Mouse (Mus musculus): ENCODE measurements at regions not wholly inside any gene's neighbourhood (a gene's known extent, or its start where the extent isn't known, plus 50 kb on each side); places are given as distances from the start of the nearest gene placed in this dataset.
"Not testable (repeated sequence)": the region's sequence is repeated elsewhere in the genome, so short reads cannot be mapped to it uniquely, and the experiment has no call there.

- ATAC-seq (replicated peaks; ENCODE audit: insufficient number of reproducible peaks, low FRiP score, low TSS enrichment, low read depth) (no peak), DNase-seq (ENCODE audit: low spot score) (no peak)
- H3K9ac ChIP-seq (replicated peaks; ENCODE audit: low read length): no peak overlapping the region
- H3K9me3 ChIP-seq (replicated peaks; ENCODE audit: control insufficient read depth, low read length): no peaks in the 10 kb centered on the region
- no peaks in the 10 kb centered on the region for H3K4me1 ChIP-seq (ENCODE audit: control insufficient read depth, insufficient read depth, low read length)
- H3K4me2 ChIP-seq (ENCODE audit: low read depth, low read length): no peak overlapping the region
- H3K4me3 ChIP-seq (ENCODE audit: low read depth, low read length): no peak overlapping the region
- H3K27me3 ChIP-seq (ENCODE audit: control insufficient read depth, insufficient read depth, low read length): no peaks in the 10 kb centered on the region
- WGBS: 83% methylated on average over 2 of the region's 2 CpGs
- H3K27ac ChIP-seq (replicated peaks; ENCODE audit: low read depth, low read length): no peak overlapping the region
- H3K36me3 ChIP-seq (replicated peaks; ENCODE audit: control insufficient read depth, insufficient read depth, low read depth, low read length): no peaks in the 10 kb centered on the region
Measured at GRCm38 (mm10) chr16:22327386-22327785, 61.6 kb upstream of the Tra2b start.

DNA sequence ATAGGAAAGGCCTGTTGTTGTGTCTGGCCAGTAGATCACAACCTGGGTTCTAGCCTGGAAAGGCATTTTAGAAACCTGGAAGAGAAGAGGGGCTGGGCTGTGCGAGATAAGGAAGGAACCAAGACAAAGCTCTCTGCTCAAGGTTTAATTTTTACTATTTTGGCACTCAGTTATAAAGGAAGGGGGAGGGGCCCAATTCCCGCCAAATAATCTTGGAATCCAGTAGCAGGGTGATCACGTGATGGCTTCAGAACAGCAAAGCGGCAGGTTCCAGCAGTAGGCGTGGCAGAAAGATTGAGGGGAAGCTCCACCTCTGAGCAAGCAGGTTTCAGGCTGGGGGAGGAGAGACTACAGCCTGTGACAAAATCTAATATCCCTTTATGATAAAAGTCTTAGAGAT is 59.4 kb upstream of the Tra2b start:
- H3K36me3 ChIP-seq (replicated peaks; ENCODE audit: control insufficient read depth, insufficient read depth, low read depth, low read length); H3K4me2 ChIP-seq (ENCODE audit: low read depth, low read length); H3K9ac ChIP-seq (replicated peaks; ENCODE audit: low read length); H3K27me3 ChIP-seq (ENCODE audit: control insufficient read depth, insufficient read depth, low read length); H3K9me3 ChIP-seq (replicated peaks; ENCODE audit: control insufficient read depth, low read length); H3K4me3 ChIP-seq (ENCODE audit: low read depth, low read length); H3K4me1 ChIP-seq (ENCODE audit: control insufficient read depth, insufficient read depth, low read length); H3K27ac ChIP-seq (replicated peaks; ENCODE audit: low read depth, low read length); ATAC-seq (replicated peaks; ENCODE audit: insufficient number of reproducible peaks, low FRiP score, low TSS enrichment, low read depth); DNase-seq (ENCODE audit: low spot score): not testable (repeated sequence)
- WGBS: 62% methylated on average over 5 of the region's 5 CpGs

GRCm38 (mm10) chr16:22316251-22316711 is 50.5 kb upstream of the Tra2b start:
- H3K4me3 ChIP-seq (ENCODE audit: low read depth, low read length): no peak overlapping the region
- no peak overlapping the region for H3K27ac ChIP-seq (replicated peaks; ENCODE audit: low read depth, low read length)
- no peaks in the 10 kb centered on the region for H3K9me3 ChIP-seq (replicated peaks; ENCODE audit: control insufficient read depth, low read length)
- WGBS: 76% methylated on average over 8 of the region's 8 CpGs
- no peak for ATAC-seq (replicated peaks; ENCODE audit: insufficient number of reproducible peaks, low FRiP score, low TSS enrichment, low read depth)
- H3K9ac ChIP-seq (replicated peaks; ENCODE audit: low read length): no peak overlapping the region
- peak; percentile 17 for DNase-seq (ENCODE audit: low spot score)
- no peaks in the 10 kb centered on the region for H3K4me1 ChIP-seq (ENCODE audit: control insufficient read depth, insufficient read depth, low read length)
- no peaks in the 10 kb centered on the region for H3K27me3 ChIP-seq (ENCODE audit: control insufficient read depth, insufficient read depth, low read length)
- H3K4me2 ChIP-seq (ENCODE audit: low read depth, low read length): no peak overlapping the region
- H3K36me3 ChIP-seq (replicated peaks; ENCODE audit: control insufficient read depth, insufficient read depth, low read depth, low read length): no peaks in the 10 kb centered on the region
